Mouse (Mus musculus): ENCODE measurements around the gene Ptcra.
"Not testable (repeated sequence)": the region's sequence is repeated elsewhere in the genome, so short reads cannot be mapped to it uniquely, and the experiment has no call there.

Ptcra gene

GRCm38 (mm10) chr17:46771616-46772015, 8.1 kb upstream of the Ptcra start:
- DNase-seq (ENCODE audit: low spot score in 2 of 2), result no peak

GRCm38 (mm10) chr17:46771025-46771424, 7.5 kb upstream of the Ptcra start:
- DNase-seq (ENCODE audit: low spot score in 2 of 2), result no peak

- no peak for DNase-seq (ENCODE audit: low spot score in 2 of 2)
Observed at GRCm38 (mm10) chr17:46770546-46770945, 7.0 kb upstream of the Ptcra start.

- no peak for DNase-seq (ENCODE audit: low spot score in 2 of 2)
Observed at GRCm38 (mm10) chr17:46767868-46768267, 4.4 kb upstream of the Ptcra start.

GRCm38 (mm10) chr17:46764916-46765315, 1.4 kb upstream of the Ptcra start:
- not testable (repeated sequence) for DNase-seq (ENCODE audit: low spot score in 2 of 2)

GRCm38 (mm10) chr17:46758753-46759152, 4.8 kb downstream of the Ptcra start:
- DNase-seq (ENCODE audit: low spot score in 2 of 2), result no peak

- peak; percentile 89 to 98 for DNase-seq (ENCODE audit: low spot score in 2 of 2)
Observed at GRCm38 (mm10) chr17:46751794-46752556, 11.5 kb downstream of the Ptcra start, which contains the start of gene Cnpy3. Cnpy3 (minus strand) TSS chr17:46752214.

GRCm38 (mm10) chr17:46751056-46751793, 12.3 kb downstream of the Ptcra start:
- DNase-seq (ENCODE audit: low spot score in 2 of 2), result no peak

GRCm38 (mm10) chr17:46750580-46750979, 12.9 kb downstream of the Ptcra start:
- DNase-seq (ENCODE audit: low spot score in 2 of 2), result no peak

GRCm38 (mm10) chr17:46749282-46749681, 14.2 kb downstream of the Ptcra start:
- no peak for DNase-seq (ENCODE audit: low spot score in 2 of 2)

- no peak for DNase-seq (ENCODE audit: low spot score in 2 of 2)
Observed at GRCm38 (mm10) chr17:46747806-46748205, 15.7 kb downstream of the Ptcra start.

GRCm38 (mm10) chr17:46747234-46747633, 16.3 kb downstream of the Ptcra start:
- no peak for DNase-seq (ENCODE audit: low spot score in 2 of 2)

- no peak for DNase-seq (ENCODE audit: low spot score in 2 of 2)
Observed at GRCm38 (mm10) chr17:46745506-46745905, 18.0 kb downstream of the Ptcra start.

GRCm38 (mm10) chr17:46742986-46743385, 20.5 kb downstream of the Ptcra start:
- no peak for DNase-seq (ENCODE audit: low spot score in 2 of 2)

GRCm38 (mm10) chr17:46741305-46741704, 22.2 kb downstream of the Ptcra start:
- DNase-seq (ENCODE audit: low spot score in 2 of 2), result no peak

GRCm38 (mm10) chr17:46736160-46736559, 27.4 kb downstream of the Ptcra start:
- peak; percentile 34 to 70 for DNase-seq (ENCODE audit: low spot score in 2 of 2)

GRCm38 (mm10) chr17:46735287-46735686, 28.2 kb downstream of the Ptcra start:
- no peak for DNase-seq (ENCODE audit: low spot score in 2 of 2)

GRCm38 (mm10) chr17:46734055-46734454, 29.5 kb downstream of the Ptcra start:
- no peak for DNase-seq (ENCODE audit: low spot score in 2 of 2)

- no peak for DNase-seq (ENCODE audit: low spot score in 2 of 2)
Observed at GRCm38 (mm10) chr17:46728904-46729318, 34.6 kb downstream of the Ptcra start, which contains the start of gene Gnmt. Gnmt (minus strand) TSS chr17:46729168.

GRCm38 (mm10) chr17:46728496-46728895, 35.0 kb downstream of the Ptcra start:
- DNase-seq (ENCODE audit: low spot score in 2 of 2), result no peak

- peak in 1 of 2 experiments; percentile 47 for DNase-seq (ENCODE audit: low spot score in 2 of 2)
Observed at GRCm38 (mm10) chr17:46728021-46728420, 35.5 kb downstream of the Ptcra start.

- DNase-seq (ENCODE audit: low spot score in 2 of 2), result no peak
Observed at GRCm38 (mm10) chr17:46727271-46727670, 36.2 kb downstream of the Ptcra start.
